Mouse (Mus musculus): ENCODE measurements around the gene Ndufb11. TPM values are rescaled to one million over a fixed set of nuclear protein-coding genes. Genes with fewer than 3 reads are reported as not detected.

Ndufb11 gene
- total and polyA plus RNA-seq, 3 experiments = 161 to 176 (median 165) TPM

DNA sequence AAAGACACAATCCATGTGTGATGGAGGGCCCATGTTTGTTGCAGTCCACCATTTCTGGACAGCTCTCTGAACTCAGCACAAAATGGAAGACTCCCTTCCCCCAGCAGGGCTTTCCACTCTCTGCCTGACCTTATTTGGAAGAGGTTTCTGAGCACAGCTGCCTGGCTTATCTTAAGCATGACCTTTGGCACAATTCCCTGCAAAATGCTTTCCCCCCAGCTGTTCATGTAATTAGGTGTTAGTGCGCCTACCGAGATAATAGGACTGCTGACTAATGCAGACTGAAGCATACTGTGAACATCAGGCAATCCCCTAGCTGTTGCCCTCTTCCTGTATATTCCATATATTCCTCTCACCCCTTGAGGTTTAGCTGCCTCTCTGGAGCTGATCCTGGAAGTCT, 46.4 kb downstream of the Ndufb11 start:
- no peak for TF ChIP-seq ZC3H11A (IDR thresholded peaks at IDR 0.05; ENCODE audit: low read depth, low read length)
- no peak for TF ChIP-seq JUND (conservative IDR thresholded peaks at IDR 0.05; ENCODE audit: low read depth, low read length)
- no peak for TF ChIP-seq RAD21 (IDR thresholded peaks at IDR 0.05; ENCODE audit: low read depth, low read length)
- no peak for TF ChIP-seq IRF4 (IDR thresholded peaks at IDR 0.05; ENCODE audit: low read depth, low read length)
- TF ChIP-seq KAT2A (IDR thresholded peaks at IDR 0.05; ENCODE audit: insufficient replicate concordance, low read length) = no peak
- TF ChIP-seq RCOR1 (conservative IDR thresholded peaks at IDR 0.05; ENCODE audit: low read depth, low read length) = no peak
- TF ChIP-seq USF2 (conservative IDR thresholded peaks at IDR 0.05; ENCODE audit: low read depth, low read length) = no peak
- TF ChIP-seq JUN (IDR thresholded peaks at IDR 0.05; ENCODE audit: insufficient read depth, low read depth, low read length) = no peak
- TF ChIP-seq POLR2AphosphoS2 (IDR thresholded peaks at IDR 0.05; ENCODE audit: low read depth, low read length) = no peak
- TF ChIP-seq TCF12 (IDR thresholded peaks at IDR 0.05; ENCODE audit: low read depth, low read length) = no peak
- no peak for TF ChIP-seq BHLHE40 (IDR thresholded peaks at IDR 0.05; ENCODE audit: low read depth, low read length)
- no peak for TF ChIP-seq CHD2 (IDR thresholded peaks at IDR 0.05; ENCODE audit: low read length)
- TF ChIP-seq ZMIZ1 (IDR thresholded peaks at IDR 0.05; ENCODE audit: low read depth, low read length) = no peak
- no peak for TF ChIP-seq MEF2A (IDR thresholded peaks at IDR 0.05; ENCODE audit: borderline replicate concordance, low read depth, low read length)
- TF ChIP-seq ETS1 (conservative IDR thresholded peaks at IDR 0.05; ENCODE audit: low read depth, low read length) = no peak
- TF ChIP-seq ZNF384 (IDR thresholded peaks at IDR 0.05; ENCODE audit: low read depth, low read length) = no peak
- dilution Hi-C loops (cut with MboI; ENCODE audit: extremely low pct_ligation_motif_present, extremely low pct_unique_long_range_greater_than_20kb, low sequenced_read_pairs) (no loop called here), in situ Hi-C loops (cut with MboI; ENCODE audit: low pct_ligation_motif_present, low pct_unique_long_range_greater_than_20kb, low sequenced_read_pairs) (loop anchor here (25.0 kb wide), 3 partner anchors 209 to 559 kb away; partner anchors contain the start of gene Rp2)
- H3K4me1 ChIP-seq (ENCODE audit: control insufficient read depth in 1 of 2, insufficient read depth in 2 of 2) = no peaks in the 10 kb centered on the region; a peak in 2 of 4 replicates
- H3K9me3 ChIP-seq (replicated peaks; ENCODE audit: low read length) = no peaks in the 10 kb centered on the region
- no peak overlapping the region for H3K4me3 ChIP-seq (replicated peaks in 1 of 3; ENCODE audit: low read depth in 2 of 3, low read length in 2 of 3, poor library complexity in 1 of 3)
- no peak overlapping the region for H3K9ac ChIP-seq (ENCODE audit: insufficient read depth, low read depth)
- H3K27me3 ChIP-seq (replicated peaks) = no peaks in the 10 kb centered on the region
- no peak overlapping the region for H3K4me2 ChIP-seq (ENCODE audit: insufficient read depth, low read depth, poor library complexity, severe bottlenecking)
- H3K27ac ChIP-seq (ENCODE audit: insufficient read depth, low read depth) = no peak overlapping the region
- no peaks in the 10 kb centered on the region for H3K36me3 ChIP-seq (replicated peaks in 1 of 2; ENCODE audit: control insufficient read depth in 1 of 2, insufficient read depth in 1 of 2, low read length in 1 of 2)
- H3K79me2 ChIP-seq (replicated peaks; ENCODE audit: control insufficient read depth, extremely low read depth, insufficient read depth, poor library complexity, severe bottlenecking) = no peaks in the 10 kb centered on the region
- DNase-seq (ENCODE audit: extremely low read depth) = no peak

Other genes starting within 250 kb of the Ndufb11 start
- gene Jade3, start 191.9 kb downstream of the Ndufb11 start, total RNA-seq (2012; rRNA removed) = 11.8 and 14.2 TPM in 2 replicates
- 21.1 and 23.3 TPM in 2 replicates for gene Jade3, start 191.9 kb downstream of the Ndufb11 start, total RNA-seq (2014; rRNA removed)
- 9.9 and 10.2 TPM in 2 replicates for gene Jade3, start 191.9 kb downstream of the Ndufb11 start, polyA plus RNA-seq (2012; ENCODE audit: insufficient read length, low read depth)
- not detected in 2 replicates for gene Rgn, start 67.8 kb downstream of the Ndufb11 start, total RNA-seq (2012; rRNA removed)
- gene Rgn, start 67.8 kb downstream of the Ndufb11 start, total RNA-seq (2014; rRNA removed) = not detected in 2 replicates
- gene Rgn, start 67.8 kb downstream of the Ndufb11 start, polyA plus RNA-seq (2012; ENCODE audit: insufficient read length, low read depth) = not detected in 2 replicates
- gene Rbm10, start 116 bp downstream of the Ndufb11 start, total RNA-seq (2012; rRNA removed) = 81.5 and 83.8 TPM in 2 replicates
- gene Rbm10, start 116 bp downstream of the Ndufb11 start, total RNA-seq (2014; rRNA removed) = 49.9 and 55.7 TPM in 2 replicates
- gene Rbm10, start 116 bp downstream of the Ndufb11 start, polyA plus RNA-seq (2012; ENCODE audit: insufficient read length, low read depth) = 67.1 and 71.1 TPM in 2 replicates
- gene Uba1, start 40.7 kb upstream of the Ndufb11 start, total RNA-seq (2012; rRNA removed) = 164 and 177 TPM in 2 replicates
- gene Uba1, start 40.7 kb upstream of the Ndufb11 start, total RNA-seq (2014; rRNA removed) = 138 and 142 TPM in 2 replicates
- 202 and 218 TPM in 2 replicates for gene Uba1, start 40.7 kb upstream of the Ndufb11 start, polyA plus RNA-seq (2012; ENCODE audit: insufficient read length, low read depth)
- 17.4 and 18.5 TPM in 2 replicates for gene Cdk16, start 70.3 kb upstream of the Ndufb11 start, total RNA-seq (2012; rRNA removed)
- 10.1 and 11.1 TPM in 2 replicates for gene Cdk16, start 70.3 kb upstream of the Ndufb11 start, total RNA-seq (2014; rRNA removed)
- 21.3 and 27.0 TPM in 2 replicates for gene Cdk16, start 70.3 kb upstream of the Ndufb11 start, polyA plus RNA-seq (2012; ENCODE audit: insufficient read length, low read depth)
- 6.2 and 11.2 TPM in 2 replicates for gene Usp11, start 86.3 kb upstream of the Ndufb11 start, total RNA-seq (2012; rRNA removed)
- gene Usp11, start 86.3 kb upstream of the Ndufb11 start, total RNA-seq (2014; rRNA removed) = 4.0 and 4.9 TPM in 2 replicates
- 5.3 and 6.3 TPM in 2 replicates for gene Usp11, start 86.3 kb upstream of the Ndufb11 start, polyA plus RNA-seq (2012; ENCODE audit: insufficient read length, low read depth)
- 60.6 and 63.8 TPM in 2 replicates for gene Araf, start 180.2 kb upstream of the Ndufb11 start, total RNA-seq (2012; rRNA removed)
- gene Araf, start 180.2 kb upstream of the Ndufb11 start, total RNA-seq (2014; rRNA removed) = 52.8 and 55.9 TPM in 2 replicates
- gene Araf, start 180.2 kb upstream of the Ndufb11 start, polyA plus RNA-seq (2012; ENCODE audit: insufficient read length, low read depth) = 72.2 and 79.7 TPM in 2 replicates

Data from CH12.LX (cell line).